Mouse (Mus musculus) kidney, adult 18-20 months (tissue): Measurements from ENCODE around the gene Cst9.

ENCODE experiments used
- DNase-seq: peaks from one replicate; pipeline ENCODE4 v3.0.0; 2021

The Cst9 gene

GRCm38 (mm10) chr2:148878641-148879130 lies 43.7 kb downstream of the Cst9 start:
- DNase-seq: peak; percentile 8

GRCm38 (mm10) chr2:148879199-148879598 lies 44.3 kb downstream of the Cst9 start:
- DNase-seq: peak; percentile 23

- DNase-seq: no peak
Measured at GRCm38 (mm10) chr2:148884738-148885137, 49.8 kb downstream of the Cst9 start.
